Mouse (Mus musculus) megakaryocyte progenitor cell, adult 5-6 weeks (primary cell): Measurements from ENCODE around the gene Nek6. TPM values are rescaled to one million over a fixed set of nuclear protein-coding genes. Genes with fewer than 3 reads are reported as not detected.

ENCODE experiments used
- ATAC-seq: replicated peaks from 2 replicates; pipeline ENCODE4 v1.8.0; 2016; ENCODE audit warnings: mild to moderate bottlenecking, moderate TSS enrichment, inconsistent platforms; ENCODE audit not compliant: poor library complexity
- total RNA-seq, 2 experiments: library from RNA; stranded (forward) in 1 of 2; stranded (reverse) in 1 of 2; fragments of 157-497, 149-512 nt in 1 of 2; fragments of 200-1000 nt in 1 of 2; gene quantifications; 2 replicates each; pipeline versions ENCODE4 v1.2.3 to v1.2.4; 2015 to 2017

Nek6 gene
- 15.0 and 18.2 TPM in 2 replicates for total RNA-seq (2015)
- total RNA-seq (2017): 4.4 and 5.0 TPM in 2 replicates

DNA sequence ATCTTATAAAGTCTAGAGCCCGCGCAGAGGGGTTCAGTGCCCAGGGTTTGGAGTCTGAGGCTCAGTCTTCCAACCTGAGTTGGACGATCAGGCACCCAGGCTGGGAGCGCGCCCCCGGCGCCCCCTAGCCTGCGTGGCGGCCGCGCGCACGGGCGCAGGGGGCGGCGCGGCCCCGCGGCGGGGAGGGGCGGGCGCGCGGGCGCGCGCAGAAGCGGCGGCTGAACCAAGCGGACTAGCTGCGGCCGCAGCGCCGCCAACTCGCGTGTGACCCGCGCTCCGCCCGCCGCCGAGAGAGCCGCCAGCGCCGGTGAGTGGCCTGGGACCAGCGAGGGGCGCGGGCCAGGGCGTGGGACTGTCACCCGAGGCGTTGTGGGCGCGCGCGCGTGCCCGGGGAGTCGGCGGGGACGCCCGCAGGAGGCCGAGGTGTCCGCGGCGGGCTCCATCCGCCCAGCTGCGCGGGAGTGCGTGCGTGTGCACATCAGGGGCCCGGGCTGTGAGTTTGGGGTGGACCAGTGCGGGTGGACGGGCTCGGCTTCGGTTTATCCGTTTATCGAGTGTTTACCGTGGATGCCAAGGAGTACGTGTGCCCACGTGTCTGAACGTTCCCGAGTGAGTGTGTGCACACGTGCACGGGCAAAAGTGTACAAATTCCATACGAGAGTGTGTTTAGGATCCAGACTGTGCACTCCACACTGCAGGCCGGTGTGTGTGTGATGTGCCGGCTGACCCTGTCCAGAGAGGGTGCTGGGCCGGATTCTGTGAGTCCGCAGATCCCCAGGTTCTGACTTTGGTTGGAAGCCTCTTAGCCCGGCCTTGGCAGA, at the start of gene Nek6:
Gene Nek6, plus strand, starts transcription at position 157 of the 821 bp plus-strand sequence.
- peak; percentile 12 for ATAC-seq

DNA sequence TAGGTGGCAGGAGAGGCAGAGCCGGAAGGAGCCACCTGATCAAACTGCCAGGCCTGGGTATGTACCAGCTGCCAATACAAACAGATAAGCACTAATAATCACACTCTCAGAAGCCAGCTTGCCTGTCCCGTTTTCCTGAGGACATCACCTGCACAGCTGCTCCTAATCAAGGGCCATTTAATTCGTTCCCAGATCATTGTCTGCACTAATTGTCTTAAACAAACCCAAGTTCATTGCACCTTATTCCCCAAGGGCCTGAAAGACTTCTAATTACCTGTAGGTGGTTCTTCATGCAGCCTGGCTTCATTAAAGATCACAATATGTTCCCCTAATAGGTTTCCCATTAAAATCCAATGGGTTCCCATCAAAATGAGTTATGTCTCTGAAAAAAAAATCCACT, 49.1 kb upstream of the Nek6 start:
- no peak for ATAC-seq

DNA sequence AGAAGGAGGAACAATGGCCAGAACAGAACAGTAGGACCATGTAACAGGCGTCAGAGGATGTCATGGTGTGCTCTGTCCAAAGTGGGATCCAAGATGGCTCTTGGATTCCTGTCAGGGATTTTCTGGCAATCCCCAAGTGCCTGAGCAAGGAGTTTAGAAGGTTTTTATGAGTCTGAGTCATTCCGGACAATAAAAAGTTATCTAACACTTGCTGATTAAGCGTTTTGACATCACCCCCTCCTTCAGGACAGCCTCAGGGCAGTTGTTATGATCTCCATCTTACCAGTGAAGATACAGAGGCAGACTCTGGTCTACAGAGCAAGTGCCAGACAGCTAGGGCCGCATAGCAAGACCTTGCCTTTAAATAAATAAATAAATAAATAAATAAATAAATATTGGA, 42.6 kb upstream of the Nek6 start:
- ATAC-seq: no peak

GRCm38 (mm10) chr2:38471745-38472144, 39.7 kb upstream of the Nek6 start:
- peak; percentile 91 for ATAC-seq

DNA sequence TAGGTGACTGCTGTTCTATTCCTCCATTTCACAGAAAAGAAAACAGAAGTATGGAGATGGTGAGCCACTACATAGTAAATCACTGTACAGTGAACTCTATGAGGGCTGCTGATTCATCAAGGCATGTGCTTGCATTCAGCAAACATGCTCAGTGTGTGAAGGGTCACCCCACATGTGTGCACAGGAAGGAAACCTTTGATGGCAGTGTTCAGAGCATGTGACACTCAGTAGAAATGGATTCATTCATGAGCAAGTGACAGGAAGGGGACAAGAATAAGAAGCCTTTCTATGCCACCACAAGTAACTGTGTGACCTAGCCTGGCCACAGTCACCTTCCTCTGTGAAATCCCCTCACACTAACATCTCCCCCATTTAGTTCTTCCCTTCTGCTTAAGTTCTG, 38.6 kb upstream of the Nek6 start:
- ATAC-seq: no peak

- ATAC-seq: no peak
Measured at GRCm38 (mm10) chr2:38476871-38477496, 34.5 kb upstream of the Nek6 start.

GRCm38 (mm10) chr2:38477497-38477873, 34.0 kb upstream of the Nek6 start:
- no peak for ATAC-seq

DNA sequence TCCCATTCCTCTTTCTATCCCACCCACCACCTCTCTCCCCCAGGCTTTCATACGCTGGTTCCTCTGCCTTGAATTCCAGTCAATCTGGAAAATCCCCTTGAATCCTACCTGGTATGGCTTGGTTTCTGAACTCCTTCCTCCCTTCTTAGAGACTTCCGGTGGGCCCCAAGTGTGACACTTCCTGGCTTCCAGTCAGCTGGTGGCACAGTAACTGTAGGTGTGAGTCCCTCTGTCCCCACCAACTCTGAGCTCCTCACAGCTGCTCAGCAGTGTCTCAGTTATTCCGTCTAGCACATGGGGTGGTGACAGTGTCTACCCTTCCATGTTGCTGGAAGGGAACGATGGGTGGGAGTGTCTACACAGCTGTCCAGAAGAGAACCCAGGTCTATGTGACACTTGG, 32.8 kb upstream of the Nek6 start:
- ATAC-seq: no peak

DNA sequence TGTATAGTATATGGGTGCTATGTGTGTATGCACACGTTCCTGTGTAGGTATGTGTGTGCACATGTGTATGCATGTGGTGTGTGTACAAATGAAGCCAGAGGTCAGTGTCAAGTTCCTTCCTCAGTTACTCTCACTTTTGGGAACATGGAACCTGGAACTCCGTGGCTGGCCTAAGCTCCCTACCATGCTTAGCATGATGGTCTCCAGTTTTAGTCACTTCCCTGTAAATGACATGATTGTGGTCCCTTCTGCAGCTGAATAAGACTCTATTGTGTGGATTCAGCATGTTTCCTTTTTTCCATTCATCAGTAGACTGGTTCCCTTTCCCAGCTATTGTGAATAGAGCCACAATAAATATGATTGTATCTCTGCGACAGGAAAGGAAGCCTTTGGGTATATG, 31.9 kb upstream of the Nek6 start:
- ATAC-seq: no peak

- peak; percentile 68 for ATAC-seq
Measured at GRCm38 (mm10) chr2:38481166-38481778, 30.2 kb upstream of the Nek6 start.

DNA sequence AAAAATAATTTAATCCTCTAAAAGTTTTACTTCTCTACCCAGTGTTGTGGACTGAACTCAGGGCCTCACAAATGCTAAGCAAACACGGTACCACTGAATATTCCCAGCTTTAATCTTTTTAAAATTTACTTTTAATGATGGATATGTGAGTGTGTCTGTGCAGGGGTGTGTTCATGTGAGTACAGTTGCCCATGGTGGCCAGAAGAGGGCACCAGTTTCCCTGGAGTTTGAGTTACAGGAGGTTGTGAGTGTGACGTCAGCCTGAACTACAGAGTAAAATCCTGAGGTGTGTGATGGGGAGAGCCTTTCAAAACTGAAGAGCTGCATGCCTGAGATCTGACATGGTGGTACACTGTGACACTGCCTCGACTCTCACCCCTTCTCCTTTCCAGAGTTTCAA, 29.3 kb upstream of the Nek6 start:
- no peak for ATAC-seq

DNA sequence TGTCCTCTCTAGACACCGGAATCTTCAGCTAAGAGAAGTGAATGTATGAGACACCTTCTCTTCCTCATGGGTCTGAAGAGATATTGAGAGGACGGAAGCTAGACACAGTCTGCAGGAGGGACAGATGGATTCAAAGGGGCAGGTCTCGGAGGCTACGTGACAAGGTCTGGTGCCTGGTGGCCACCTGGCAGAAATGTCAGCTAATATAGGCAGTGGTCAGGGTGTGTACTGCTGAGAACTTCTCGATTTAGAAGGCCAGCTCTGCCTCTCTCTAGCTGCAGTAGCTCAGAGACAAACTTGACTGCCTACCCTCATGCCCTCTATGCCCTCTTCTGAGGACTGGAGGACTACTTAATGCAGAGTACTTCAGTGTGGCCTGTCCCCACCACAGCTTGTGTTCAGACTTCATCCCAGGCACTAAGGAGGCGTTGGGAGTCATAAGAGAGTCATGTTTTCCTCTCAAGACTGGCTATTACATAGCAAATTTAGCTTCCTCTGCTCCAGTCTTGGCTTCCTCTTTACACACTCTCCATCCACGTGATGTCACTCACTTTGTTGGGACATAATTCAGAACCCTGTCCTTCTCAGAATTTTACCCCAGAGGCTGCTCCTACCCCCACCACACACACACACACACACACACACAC, 28.3 kb upstream of the Nek6 start:
- ATAC-seq: peak; percentile 62

GRCm38 (mm10) chr2:38484556-38484955, 26.9 kb upstream of the Nek6 start:
- no peak for ATAC-seq

DNA sequence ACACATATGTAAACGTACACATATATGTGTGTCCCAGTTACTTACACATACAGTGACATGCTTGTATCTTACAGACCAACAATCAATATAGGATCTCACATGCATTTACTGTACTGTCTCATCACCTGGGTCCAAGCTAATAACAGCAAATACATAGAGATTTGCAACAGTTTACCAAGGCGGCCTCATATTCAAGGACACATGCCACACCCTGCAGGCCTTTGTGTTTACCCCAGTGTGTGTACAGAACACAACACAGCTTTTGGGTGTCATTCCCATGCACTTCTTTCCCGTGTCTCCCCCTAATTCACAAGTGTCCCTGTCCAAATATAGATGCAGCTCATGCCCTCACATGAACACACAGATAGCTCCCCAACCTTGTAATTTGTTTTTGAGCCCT, 26.0 kb upstream of the Nek6 start:
- ATAC-seq: no peak

DNA sequence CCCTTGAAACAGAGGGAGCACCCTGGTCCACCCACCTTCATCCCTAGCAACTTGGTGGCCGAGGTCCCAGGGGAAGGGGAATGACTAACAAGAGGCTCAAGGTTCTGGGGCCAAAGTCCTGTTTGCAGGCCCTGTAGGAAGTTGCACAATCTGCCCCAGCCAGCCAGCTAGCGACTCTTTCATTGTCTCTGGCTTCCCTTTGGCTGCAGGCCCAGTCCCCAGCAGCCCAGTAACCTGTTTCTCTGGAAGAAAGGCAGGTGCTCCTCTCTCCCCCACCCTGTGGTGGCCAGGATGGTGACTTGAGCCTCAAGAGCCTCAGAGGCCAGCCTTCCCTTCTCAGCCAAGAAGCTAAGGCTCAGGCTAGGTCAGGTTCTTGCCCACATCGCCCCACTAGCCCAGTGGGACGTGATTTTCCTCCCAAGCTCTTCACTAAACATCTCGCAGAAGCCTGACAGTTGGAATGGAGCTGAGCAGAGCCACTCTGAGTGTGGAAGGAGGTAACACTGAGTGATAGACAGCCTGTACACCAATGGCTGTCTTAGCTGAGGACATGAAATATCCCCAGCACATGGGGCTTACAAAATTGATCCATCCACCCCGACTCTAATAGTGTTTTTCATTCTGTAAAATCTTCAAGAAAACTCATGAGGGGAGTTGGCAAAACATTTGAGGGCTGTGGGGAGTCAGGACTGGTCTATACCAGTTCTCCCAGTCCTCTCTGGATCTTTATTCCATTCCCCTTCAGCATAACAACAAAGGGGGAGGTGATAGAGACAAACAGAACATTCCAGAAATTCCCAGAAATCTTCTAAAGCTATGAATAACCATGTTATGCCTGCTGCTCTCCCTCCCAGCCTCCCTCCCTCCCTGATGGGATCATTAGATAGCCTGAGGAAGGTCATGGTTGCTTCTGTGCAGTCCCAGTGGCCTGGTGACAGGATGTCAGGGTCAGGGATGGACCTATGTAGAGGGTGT, 25.2 kb upstream of the Nek6 start:
- ATAC-seq: peak; percentile 43

GRCm38 (mm10) chr2:38497594-38497993, 13.8 kb upstream of the Nek6 start:
- peak; percentile 83 for ATAC-seq

DNA sequence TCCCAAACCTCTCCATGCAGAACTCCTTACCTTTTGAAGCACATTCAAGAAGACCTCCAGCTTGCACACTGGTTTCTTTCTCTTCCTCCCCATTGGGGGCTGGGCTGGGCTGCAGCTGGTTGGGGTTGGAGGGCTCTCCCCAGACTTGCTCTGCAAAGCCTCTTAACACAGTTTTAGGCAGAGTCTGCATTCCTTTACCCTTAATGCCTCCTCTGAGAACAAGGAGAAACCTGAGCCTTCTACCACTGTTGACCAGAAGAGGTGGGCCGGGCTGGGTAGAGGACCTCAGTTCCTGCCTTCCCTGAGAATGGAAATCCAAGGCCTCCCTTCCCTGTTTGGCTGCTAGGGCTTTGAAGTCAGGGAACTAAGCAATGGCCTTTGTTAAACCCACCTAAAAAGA, 9.8 kb upstream of the Nek6 start:
- ATAC-seq: no peak

DNA sequence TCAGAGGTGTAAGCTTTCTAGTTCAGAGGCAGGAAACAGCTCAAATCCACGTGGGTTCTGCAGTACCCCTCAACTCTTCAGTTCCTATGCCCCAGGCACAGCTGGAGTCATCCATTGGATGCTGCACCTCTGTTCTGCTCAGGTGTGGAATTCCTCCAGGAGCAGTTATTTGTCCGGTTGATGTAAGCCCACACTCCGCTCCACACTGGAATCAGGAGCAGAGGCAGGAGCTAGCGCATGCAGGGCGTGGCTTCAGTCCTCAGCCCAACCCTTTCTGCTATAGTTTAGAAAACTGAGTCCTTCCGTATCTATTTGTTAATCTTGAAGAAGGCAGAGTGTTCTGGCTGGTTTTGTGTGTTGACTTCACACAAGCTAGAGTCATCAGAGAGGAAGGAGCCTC, 9.3 kb upstream of the Nek6 start:
- ATAC-seq: no peak

DNA sequence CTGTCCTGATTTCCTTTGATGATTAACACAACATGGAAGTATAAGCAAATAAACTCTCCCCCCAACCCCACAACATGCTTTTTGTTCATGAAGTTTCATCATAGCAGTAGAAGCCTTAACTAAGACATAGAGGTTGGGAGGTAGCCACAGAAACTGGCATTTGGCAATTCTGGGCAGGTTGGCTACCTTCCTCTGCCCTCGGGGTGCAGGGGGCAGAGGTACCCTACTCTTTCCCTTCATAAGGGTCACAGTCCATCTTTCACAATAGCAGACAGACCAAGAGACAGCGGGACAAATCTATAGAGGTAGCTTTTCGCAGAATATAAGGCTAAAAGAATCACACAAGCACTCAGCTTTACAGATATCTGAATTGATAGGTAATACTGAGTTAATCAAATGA, 8.7 kb upstream of the Nek6 start:
- no peak for ATAC-seq

GRCm38 (mm10) chr2:38504311-38504710, 7.1 kb upstream of the Nek6 start:
- ATAC-seq: no peak
